Mouse (Mus musculus) hindbrain, embryonic 11.5 days (tissue): Measurements from ENCODE around the gene Cybrd1. TPM values are rescaled to one million over a fixed set of nuclear protein-coding genes. Genes with fewer than 3 reads are reported as not detected.
A peak's percentile ranks its signal among the peaks of the same experiment; 100 is the strongest.

Experiments
- ATAC-seq: fragments of 200-750 bp; cut with Nextera tagmentation; 2 replicates; pipeline ENCODE4 v1.8.0; 2017; ENCODE audit warnings: mild to moderate bottlenecking, moderate TSS enrichment, moderate library complexity; ENCODE audit not compliant: low FRiP score
- DNase-seq: peaks from one replicate; pipeline ENCODE4 v3.0.0-alpha.2; 2015; ENCODE audit warnings: low spot score
- H3K27ac ChIP-seq: fragments of 300-500 bp; sonication (generic); 2 replicates; pipeline ENCODE4 v1.5.1; 2014; ENCODE audit warnings: mild to moderate bottlenecking, low read depth, low read length
- H3K27me3 ChIP-seq: fragments of 300-500 bp; sonication (generic); 2 replicates; pipeline ENCODE4 v1.6.1; 2014; ENCODE audit warnings: mild to moderate bottlenecking, low read length, moderate library complexity, mixed read lengths; ENCODE audit not compliant: control insufficient read depth, insufficient read depth
- H3K36me3 ChIP-seq: fragments of 300-500 bp; sonication (generic); 2 replicates; pipeline ENCODE4 v1.6.1; 2014; ENCODE audit warnings: mild to moderate bottlenecking, low read length, moderate library complexity, mixed read lengths; ENCODE audit not compliant: control insufficient read depth, insufficient read depth
- H3K4me1 ChIP-seq: fragments of 300-500 bp; sonication (generic); replicated peaks from 2 replicates; pipeline ENCODE4 v1.6.1; 2014; ENCODE audit warnings: low read length, mixed read lengths; ENCODE audit not compliant: control insufficient read depth, insufficient read depth
- H3K4me2 ChIP-seq: fragments of 300-500 bp; sonication (generic); replicated peaks from 2 replicates; pipeline ENCODE4 v1.6.1; 2014; ENCODE audit warnings: mild to moderate bottlenecking, low read depth, low read length
- H3K4me3 ChIP-seq: fragments of 300-500 bp; sonication (generic); 2 replicates; pipeline ENCODE4 v1.5.1; 2014; ENCODE audit warnings: low read depth, low read length
- H3K9ac ChIP-seq: fragments of 300-500 bp; sonication (generic); 2 replicates; pipeline ENCODE4 v1.6.1; 2014; ENCODE audit warnings: low read depth, low read length
- H3K9me3 ChIP-seq: fragments of 300-500 bp; sonication (generic); 2 replicates; pipeline ENCODE4 v1.6.1; 2016; ENCODE audit warnings: low read length; ENCODE audit not compliant: control insufficient read depth
- WGBS: fragments of 180-500 bp; shearing (Covaris S2); extraction: QIAGEN DNeasy Blood & Tissue Kit; methylation state at CpG from one replicate; pipeline ENCODE4 v1.1.7; 2014; 5-methylcytosine and 5-hydroxymethylcytosine counted together
- polyA plus RNA-seq: library from polyadenylated mRNA; unstranded; fragments of >200 nt; fragmentation: Nextera tagmentation; extraction: Ambion mirVana; gene quantifications from 2 replicates; pipeline ENCODE4 v1.2.1, GENCODE M21; 2014

Gene Cybrd1
- polyA plus RNA-seq, 1 experiment from 2014 or later = 0.34 TPM

GRCm38 (mm10) chr2:71191391-71192194, 73.9 kb downstream of the Cybrd1 start:
- no peak for ATAC-seq
- DNase-seq = peak; percentile 12
- Histone ChIP-seq H3K4me3 (no peak overlapping the region), H3K27me3 (no peaks in the 10 kb centered on the region), H3K4me1 (no peaks in the 10 kb centered on the region), H3K9ac (peak overlapping the region; percentile 21; the same call in 1 of the 2 replicates), H3K4me2 (no peak overlapping the region; the same call in 1 of the 2 replicates), H3K27ac (no peak overlapping the region), H3K36me3 (no peaks in the 10 kb centered on the region), H3K9me3 (no peaks in the 10 kb centered on the region)
- WGBS = 29% methylated on average over 16 of the region's 16 CpGs

GRCm38 (mm10) chr2:71192195-71192807, 74.6 kb downstream of the Cybrd1 start:
- no peaks in the 10 kb centered on the region for H3K27me3 ChIP-seq
- DNase-seq = peak; percentile 30
- H3K9ac ChIP-seq = no peak overlapping the region
- no peaks in the 10 kb centered on the region for H3K36me3 ChIP-seq
- no peaks in the 10 kb centered on the region for H3K4me1 ChIP-seq
- 56% methylated on average over 17 of the region's 17 CpGs for WGBS
- H3K4me2 ChIP-seq = no peak overlapping the region; the same call in 1 of the 2 replicates
- no peak overlapping the region for H3K27ac ChIP-seq
- no peak for ATAC-seq
- no peak overlapping the region for H3K4me3 ChIP-seq
- H3K9me3 ChIP-seq = no peaks in the 10 kb centered on the region

Other genes starting within 250 kb of the Cybrd1 start
- 40.8 and 42.4 TPM in 2 replicates for gene Dcaf17, start 62.6 kb upstream of the Cybrd1 start, polyA plus RNA-seq
- 25.1 and 26.1 TPM in 2 replicates for gene Mettl8, start 62.3 kb upstream of the Cybrd1 start, polyA plus RNA-seq
- 166 and 195 TPM in 2 replicates for gene Dync1i2, start 93.8 kb downstream of the Cybrd1 start, polyA plus RNA-seq
- 39.7 and 41.5 TPM in 2 replicates for gene Slc25a12, start 249.8 kb downstream of the Cybrd1 start, polyA plus RNA-seq